Mouse (Mus musculus): ENCODE data around the gene Aprt.
"Not testable (repeated sequence)": the region's sequence is repeated elsewhere in the genome, so short reads cannot be mapped to it uniquely, and the experiment has no call there.

The Aprt gene

DNA sequence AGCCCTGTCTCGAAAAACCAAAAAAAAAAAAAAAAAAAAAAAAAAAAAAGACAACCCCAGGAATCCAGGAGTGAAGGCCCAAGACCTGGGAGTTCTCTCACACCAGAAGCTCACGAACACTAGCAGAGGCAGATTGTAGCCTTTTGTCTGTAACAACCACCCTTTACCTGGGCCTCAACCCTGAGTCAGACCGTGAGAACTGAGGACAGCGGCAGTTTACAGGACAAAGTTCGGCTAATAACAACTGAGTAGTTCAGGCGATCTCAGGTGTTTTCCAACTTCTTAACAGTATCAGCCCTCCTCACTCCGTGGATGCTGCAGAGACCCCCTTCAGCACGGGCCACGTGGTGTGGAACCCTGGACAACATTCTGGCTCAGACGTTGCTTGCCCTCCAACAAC lies 10.0 kb upstream of the Aprt start:
- no peak for DNase-seq (ENCODE audit: low read depth, low spot score)

DNA sequence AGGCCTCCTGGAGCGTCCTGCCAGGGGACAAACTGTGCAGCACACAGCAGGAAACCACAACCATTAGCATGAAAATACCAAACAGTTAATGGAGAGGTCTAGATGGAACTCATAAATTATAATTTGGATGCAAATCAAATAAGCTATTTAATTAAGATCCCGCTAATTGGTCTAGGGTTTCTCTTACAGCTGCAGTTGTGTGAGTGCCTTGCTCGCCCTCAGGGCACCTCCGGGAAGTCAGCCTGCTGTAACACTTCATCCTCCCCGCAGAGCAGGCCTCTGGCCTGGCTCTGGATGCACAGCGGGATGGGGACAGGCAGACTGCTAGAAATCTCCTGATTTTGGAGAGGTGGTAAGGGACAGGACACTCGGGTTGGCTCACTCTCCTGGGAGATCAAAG lies 9.5 kb upstream of the Aprt start:
- DNase-seq (ENCODE audit: low read depth, low spot score): no peak

DNA sequence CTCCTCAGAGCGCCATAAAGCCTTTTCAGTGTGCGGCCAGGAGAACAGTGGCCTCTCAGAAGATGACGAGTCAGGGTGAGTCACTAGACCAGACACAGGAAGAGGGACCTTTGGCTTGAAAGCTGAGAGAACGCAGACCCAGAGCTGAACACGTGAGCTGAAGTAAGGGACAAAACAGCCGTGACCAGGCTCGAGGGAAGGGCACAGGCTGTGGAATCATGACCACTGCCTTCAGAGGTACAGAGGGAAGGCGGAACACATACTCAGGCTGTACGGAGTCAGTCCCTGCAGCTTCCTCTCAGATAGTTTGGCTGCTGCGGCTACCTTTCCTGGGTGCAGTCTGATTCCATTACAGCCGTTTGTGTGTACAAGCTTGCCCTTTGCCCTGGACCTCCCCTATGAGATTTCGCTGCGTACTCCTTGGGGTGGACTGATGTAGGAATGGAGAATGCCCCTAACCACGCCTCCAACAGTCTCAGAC lies 8.7 kb upstream of the Aprt start:
- no peak for DNase-seq (ENCODE audit: low read depth, low spot score)

DNA sequence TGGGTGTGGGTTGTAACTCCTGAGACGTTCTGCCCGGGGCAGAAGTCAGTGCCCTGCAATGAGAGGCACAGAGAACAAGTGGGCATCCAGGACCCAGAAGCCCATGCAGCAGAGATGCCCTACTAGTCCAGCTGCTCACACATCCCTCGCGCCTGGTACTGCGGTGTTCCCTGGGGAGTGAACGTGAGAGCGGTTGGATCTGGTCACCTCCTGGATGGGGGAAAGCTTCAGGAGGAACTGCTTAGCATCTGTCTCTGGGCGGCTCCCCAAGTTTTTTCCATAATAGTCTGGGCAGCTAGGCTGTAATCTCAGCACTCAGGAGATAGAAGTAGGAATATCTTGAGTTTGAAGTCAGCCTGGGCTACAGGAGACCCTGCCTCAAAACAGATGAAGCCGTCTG lies 8.3 kb upstream of the Aprt start:
- DNase-seq (ENCODE audit: low read depth, low spot score): no peak

DNA sequence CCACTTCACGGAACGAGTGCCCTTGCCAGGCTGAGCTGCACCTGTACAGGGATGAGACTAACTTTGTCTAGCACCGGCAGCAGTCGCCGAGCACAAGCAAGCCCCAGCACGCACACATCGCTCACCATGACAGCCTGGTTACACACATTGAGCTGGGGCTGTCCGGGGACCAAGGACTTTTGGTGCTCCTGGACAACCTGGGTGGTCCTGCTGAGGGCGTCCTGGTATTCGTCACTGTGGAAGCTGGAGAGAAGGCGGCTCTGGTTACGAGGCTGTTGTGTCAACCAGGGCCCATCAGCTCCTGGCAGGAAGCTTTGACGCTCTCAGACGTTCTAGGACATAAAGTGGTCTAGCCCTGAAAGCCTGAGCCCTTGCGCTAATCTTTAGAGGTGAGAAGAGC lies 4.2 kb upstream of the Aprt start:
- no peak for DNase-seq (ENCODE audit: low read depth, low spot score)

DNA sequence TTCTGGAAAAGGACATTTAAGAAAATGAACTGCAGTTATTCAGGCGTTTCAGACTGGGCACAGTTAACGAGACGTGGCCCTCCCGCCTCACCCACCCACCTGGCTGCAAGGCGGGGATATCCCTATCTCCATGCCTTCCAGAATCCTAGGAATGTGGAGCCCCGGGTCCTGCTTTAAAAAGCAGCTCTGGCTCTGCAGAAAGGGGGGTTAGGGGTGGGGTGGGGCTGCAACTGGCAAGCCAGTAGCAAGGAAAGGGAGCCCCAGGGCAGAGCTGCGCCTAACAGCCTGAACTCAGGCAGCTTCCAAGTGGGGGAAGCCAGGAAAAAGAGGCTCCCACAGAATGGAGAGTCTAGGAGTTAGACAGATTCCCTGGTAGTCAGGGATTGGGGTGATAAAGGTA lies 2.5 kb upstream of the Aprt start:
- DNase-seq (ENCODE audit: low read depth, low spot score): no peak

DNA sequence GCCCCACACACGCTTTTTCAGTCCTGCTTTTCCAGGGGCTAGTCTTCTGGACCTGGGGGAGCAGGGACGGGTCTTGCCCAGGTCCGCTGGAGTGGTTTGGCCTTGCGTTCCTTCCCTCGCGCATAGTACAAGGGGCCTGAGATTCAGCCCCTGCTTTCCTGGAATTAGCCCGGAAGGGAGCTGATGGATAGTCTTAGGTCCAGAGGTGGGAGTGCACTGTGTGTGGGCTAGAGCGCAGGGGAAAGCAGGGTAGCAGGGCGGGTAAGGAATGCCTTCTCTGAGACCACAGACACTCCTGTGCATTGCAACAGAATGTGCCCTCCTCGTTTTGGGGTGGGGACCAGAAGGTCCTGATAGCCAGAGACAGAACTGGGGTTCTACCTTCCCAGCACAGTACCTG lies 407 bp upstream of the Aprt start:
- no peak for DNase-seq (ENCODE audit: low read depth, low spot score)

DNA sequence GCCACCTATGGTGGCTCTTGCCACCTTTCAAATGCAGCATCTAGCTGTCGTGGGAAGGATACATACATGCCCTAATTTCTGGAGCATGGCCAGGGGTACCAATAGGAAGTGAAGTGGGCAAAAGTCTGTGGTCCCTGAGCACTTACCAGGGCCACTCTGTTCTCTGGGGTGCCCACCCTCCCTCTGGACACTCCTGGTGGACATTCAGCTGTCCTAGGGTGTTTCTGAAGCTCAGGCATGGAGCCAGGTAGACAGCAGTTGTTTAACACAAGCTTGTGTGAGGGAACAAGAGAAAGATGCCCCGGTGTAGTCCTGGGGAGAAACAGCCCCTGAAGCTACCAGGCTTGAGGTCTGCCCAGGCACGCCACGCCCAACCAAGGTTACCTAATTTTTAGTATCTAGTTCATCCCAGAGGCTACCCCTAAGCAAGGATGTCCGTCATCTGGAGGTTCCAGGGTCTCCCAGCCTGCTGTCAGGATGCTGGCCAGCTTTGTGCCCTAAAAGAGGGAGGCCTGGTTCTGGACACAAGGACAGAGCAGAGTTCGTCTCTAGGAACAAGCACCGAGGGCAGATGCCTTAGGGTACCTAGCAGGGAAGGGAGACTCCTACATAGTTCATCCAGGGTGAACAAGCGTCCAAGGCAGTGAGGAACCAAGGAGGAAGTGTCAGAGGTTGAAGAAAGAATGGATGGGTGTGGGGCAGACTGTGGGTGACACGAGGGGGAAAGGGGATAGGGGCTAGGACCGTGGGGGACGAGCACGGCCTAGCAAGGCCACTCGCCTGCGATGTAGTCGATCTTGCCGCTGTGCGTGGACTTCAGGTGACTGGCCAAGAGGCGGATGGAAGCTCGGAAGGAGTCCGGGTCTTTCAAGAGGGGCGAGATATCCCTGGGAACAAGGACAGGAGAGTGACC lies 718 bp downstream of the Aprt start:
- no peak for DNase-seq (ENCODE audit: low read depth, low spot score)

DNA sequence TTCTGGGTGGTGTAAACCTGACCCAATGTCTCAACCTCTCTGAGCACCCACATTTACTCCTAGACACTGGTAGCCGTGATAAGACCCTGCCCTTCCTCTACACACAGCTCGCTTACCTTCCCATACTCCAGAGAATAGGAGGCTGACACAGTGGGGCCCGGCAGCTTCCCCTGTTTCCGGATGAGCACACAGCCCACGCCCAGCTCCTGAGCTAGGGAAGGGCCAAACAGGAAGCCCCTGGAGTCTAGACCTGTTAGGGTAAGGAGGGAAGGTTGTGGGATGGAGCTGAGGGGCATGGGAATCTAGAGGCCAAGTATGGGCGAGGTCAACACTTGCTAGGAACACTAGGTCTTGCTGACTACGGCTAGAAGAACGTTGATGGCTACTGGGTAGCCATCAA lies 1.4 kb downstream of the Aprt start:
- DNase-seq (ENCODE audit: low read depth, low spot score): no peak

DNA sequence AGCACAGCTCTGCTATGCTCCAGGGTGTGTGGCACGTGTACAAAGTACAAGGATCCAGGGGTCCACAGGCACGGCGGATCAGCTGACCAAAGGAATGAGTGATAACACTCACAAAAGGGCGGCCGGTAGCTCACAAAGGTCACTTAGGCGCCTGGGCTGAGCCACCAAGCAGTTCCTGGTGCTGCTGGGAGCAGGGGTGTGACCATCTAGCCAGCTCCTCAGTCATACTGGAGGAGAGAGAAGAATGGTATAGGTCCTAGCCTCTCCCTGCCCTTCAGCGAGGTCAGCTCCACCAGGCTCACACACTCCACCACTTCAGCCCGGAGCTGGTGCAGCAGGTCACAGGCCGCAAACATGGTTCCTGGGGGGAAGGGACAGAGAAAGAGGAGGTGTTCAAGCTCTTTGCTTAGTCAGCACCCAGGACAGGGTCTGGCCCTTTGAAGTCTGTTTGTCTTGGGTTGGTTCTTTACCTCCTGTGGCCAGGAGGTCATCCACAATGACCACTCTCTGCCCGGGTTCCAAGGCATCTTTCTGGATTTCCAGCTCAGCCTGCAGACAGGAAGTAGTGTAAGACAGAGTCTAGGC lies 1.9 kb downstream of the Aprt start:
- no peak for DNase-seq (ENCODE audit: low read depth, low spot score)

DNA sequence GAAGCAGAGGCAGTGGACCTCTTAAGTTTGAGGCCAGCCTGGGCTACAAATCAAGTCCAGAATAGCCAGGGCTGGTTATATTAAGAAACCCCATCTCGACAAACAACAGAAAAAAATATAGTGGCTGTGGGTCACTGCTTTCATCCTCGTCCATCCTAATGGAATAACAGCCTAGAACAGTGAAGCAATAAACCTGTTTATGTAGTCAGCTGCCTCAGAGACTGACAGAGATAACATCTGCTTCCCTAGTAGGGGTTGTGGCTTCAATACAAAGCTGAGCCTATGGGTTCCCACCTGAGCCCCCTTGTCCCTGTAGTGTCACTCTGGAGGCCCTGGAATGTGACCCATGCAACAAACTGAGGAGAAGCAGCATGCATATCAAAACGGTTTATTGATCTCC lies 2.4 kb downstream of the Aprt start:
- DNase-seq (ENCODE audit: low read depth, low spot score): no peak

DNA sequence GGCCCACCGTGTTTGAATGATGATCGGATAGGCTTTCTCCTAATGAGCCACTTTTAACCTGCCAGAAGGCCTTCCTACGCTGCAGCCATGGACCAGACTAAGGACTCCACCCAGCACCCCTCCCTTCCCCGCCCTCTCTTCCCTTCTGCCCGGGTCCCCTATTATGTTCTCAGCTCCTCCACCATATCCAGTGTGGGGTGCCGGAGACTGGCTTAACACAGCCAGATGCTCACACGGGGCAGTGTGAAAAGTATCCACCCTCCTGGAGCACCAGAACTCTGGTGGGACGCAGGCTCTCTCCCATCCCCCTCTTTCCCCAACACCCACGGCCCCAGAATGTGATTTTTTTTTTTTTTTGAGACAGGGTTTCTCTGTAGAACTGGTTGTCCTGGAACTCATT lies 3.1 kb downstream of the Aprt start:
- DNase-seq (ENCODE audit: low read depth, low spot score): no peak

DNA sequence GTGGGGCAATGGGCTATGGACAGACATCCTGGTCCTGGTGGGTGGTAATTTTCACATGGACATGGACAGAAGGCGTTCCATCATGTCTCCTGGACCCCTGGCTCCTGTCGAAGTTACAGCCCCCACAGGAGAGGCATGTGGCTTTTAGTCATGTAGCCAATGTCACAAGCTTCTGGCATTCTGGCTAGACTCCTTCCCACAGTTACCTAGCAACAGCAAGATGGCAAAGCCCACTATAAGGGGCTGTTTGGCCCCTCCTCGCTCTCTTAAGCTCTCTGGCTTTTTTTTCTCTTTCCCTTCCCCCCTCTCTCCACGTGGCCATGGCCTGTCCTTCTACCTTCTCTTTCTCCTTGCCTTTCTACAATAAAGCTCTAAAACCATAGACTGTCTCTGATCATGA lies 3.5 kb downstream of the Aprt start:
- not testable (repeated sequence) for DNase-seq (ENCODE audit: low read depth, low spot score)

DNA sequence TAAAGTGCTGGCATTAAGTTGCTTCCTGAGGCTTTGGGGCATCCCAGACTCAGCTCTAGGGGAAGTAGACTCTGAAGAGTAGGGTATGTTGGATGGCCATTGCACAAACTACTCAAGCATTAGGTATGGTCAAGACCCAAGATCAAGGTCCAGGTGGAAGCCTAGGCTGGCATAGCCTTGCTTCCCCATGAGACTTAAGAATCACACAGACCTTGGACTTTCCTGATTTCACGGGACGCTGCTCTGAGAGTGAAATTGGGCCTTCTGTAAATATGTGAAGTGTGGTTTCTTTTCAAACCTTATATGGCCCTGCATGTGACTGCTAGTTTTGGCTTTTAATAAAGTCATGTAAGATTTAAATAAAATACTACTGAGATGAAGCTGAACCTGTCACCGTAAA lies 4.0 kb downstream of the Aprt start:
- no peak for DNase-seq (ENCODE audit: low read depth, low spot score)

DNA sequence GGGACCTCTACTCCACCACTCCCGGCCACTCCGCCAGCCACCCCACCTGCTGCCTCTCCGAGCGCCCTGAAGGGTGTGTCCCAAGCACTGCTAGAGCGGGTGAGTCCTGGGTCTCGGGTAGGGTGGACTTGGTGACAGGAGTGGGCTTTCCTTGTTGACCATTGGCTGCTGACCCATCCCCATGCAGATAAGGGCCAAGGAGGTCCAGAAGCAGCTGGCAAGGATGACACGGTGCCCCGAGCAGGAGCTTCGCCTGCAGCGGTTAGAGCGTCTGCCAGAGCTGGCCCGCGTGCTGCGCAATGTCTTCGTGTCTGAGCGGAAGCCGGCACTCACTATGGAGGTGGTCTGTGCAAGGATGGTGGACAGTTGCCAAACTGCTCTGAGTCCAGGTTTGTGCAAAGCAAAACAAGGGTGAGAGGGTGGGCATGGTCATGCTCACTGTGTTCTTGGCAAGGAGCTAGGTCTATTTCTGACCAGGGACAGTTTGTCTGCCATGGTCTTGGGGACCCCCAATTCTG lies 4.9 kb downstream of the Aprt start:
- DNase-seq (ENCODE audit: low read depth, low spot score): no peak

DNA sequence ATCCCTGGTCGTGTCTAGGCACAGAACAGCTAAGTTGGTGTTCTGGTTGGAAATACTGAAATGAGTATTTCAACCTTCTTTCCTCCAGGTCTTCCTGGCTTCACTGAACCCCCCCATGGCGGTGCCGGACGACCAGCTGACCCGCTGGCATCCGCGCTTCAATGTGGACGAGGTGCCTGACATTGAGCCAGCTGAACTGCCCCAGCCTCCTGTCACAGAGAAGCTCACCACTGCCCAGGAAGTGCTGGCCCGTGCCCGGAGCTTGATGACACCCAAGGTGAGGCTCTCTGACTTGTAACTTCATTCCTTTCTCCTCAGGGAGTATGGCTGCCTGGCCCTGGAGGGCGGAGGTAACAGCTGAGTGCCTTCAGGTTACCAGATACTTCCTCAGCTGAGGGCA lies 5.6 kb downstream of the Aprt start:
- no peak for DNase-seq (ENCODE audit: low read depth, low spot score)

DNA sequence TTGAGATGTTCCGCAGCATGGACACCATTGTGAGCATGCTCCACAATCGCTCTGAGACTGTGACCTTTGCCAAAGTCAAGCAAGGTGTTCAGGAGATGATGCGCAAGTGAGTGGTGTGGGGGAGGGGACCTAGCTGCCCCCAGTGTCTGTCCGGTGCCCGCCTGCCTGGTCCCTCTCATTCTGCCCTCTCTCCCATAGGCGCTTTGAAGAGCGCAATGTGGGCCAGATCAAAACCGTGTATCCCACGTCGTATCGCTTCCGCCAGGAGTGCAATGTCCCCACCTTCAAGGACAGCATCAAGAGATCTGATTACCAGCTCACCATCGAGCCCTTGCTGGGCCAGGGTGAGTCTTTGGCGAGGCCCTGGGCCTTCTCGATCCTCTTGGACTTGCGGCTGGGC lies 6.7 kb downstream of the Aprt start:
- no peak for DNase-seq (ENCODE audit: low read depth, low spot score)

DNA sequence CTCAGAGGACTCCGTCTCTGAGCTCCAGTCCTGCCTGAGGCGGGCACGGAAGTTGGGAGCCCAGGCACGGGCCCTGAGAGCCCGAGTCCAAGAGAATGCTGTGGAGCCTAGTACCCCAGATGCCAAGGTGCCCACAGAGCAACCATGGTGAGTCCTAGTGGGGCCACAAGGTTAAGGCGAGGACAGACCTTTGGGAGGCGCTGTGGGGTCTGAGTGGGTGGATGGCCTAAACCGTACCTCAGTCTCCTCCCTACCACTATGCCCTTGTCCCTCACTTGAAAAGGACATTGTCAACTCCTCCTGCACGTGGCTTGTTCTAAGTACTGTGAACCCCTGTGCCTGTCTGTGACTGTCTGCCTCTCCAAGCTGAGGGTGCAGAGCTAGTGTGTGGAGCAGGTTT lies 7.4 kb downstream of the Aprt start:
- no peak for DNase-seq (ENCODE audit: low read depth, low spot score)

DNA sequence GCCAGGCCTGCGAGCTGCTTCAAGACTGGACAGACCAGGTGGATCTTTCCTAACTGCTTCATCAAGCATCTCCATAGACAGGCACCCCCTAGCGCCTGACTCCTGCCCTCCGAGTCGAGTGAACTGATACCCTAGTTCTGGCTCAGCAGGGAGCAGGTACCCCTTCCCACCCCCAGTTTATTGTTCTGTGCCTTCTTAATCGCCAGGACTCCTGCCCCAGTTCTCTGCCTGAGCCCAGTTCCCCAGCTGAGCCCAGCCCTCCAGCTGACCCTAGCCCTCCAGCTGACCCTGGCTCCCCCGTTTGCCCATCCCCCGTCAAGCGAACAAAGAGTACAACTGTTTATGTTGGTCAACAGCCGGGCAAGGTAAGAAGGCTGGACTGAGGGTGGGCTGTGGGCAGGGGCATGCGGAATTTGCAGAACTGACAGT lies 7.8 kb downstream of the Aprt start:
- DNase-seq (ENCODE audit: low read depth, low spot score): no peak

DNA sequence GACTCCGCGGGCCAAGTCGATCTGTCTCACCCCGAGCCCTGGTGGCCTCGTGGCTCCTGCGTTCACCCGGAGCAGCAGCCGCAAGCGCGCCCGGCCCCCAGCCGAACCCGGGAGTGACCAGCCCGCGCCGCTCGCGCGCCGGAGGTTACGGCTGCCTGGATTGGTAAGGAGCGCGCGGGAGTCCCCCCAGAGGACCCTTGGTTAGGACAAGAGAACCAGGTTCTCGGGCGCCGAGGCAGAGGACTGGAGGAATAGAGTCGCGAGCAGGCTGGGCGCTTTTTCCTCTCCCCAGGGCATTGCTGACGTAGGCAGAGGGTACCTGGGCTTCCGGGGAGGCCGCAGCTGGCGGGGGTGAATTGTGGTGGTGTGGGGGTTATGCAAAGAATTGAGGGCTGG lies 8.6 kb downstream of the Aprt start:
- no peak for DNase-seq (ENCODE audit: low read depth, low spot score)

DNA sequence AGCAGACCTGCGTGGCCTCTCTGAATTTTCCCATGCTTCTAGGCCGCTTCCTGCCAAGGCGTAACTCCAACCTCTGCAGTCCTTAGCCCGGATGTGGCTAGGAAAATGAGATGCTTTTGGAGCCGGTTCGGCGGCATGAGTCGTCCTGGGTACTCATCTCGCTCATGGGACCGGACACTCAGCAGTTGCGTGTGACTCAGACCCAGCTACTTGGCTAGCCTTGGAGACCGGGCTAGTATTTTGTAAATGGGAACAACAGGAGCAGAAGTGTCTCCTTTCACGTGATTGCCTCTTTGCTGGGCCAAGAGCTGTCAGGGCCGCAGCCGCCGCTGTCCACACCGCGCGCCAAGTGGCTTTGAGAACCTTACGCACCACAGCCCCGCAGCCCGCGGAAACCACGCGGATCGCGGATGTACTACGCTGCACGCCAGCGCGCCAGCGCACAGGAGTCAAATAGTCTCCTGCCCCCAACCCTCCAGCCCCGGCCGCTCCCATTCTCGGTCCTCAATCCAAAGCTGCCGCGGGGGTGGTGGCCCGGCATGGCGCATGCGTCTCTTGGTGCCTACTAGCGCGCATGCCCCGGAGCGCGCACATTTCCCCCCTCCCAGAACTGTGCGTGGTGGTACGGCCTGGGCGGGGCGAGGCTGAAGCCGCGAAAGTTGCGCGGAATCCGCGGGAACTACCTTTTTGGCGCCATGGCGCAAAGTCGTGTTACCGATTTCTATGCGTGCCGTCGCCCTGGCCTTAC lies 9.2 kb downstream of the Aprt start, which contains the start of gene Cdt1:
Gene Cdt1 (plus strand): TSS at position 655 of the 748 bp plus-strand sequence.
- DNase-seq (ENCODE audit: low read depth, low spot score): peak; percentile 90

DNA sequence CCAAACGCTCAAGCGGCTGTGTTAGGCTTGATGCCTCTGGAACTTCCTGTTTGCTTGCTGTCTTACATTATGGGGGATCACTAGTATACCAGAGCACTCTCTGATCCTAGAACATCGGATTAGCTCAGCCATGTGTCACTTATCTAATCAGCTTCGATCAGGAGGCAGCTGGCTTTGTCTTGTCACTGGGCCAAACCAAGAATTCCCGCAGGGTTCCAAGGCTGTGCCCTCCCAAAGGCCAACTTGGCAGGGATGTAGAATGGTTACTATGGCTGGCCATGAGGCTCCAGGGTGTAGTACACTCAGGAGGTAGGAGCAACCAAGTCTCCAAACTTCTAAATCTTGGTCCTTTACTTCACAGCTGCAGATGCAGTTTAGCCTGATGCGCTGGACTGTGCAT lies 9.9 kb downstream of the Aprt start:
- no peak for DNase-seq (ENCODE audit: low read depth, low spot score)
